Mouse (Mus musculus): ENCODE data around the gene Phf20.

DNA sequence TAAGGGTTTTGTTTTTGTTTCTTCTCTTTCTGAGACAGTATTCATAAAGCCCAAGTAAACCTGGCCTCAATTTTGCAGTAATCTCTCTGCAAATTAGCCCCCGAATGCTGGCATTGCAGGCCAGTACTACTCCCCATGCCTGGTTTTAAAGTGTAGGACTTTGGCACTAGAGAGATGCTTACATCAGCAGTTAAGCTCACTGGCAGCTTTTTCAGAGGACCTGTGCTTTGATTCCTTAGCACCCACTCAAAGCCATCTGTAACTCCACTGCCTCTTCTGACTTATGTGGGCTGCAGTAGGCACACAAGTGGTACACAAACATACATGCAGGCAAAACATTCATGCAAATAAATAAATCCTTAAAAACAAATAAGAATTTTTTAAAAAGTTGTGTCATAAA is 55.0 kb downstream of the Phf20 start:
- TF ChIP-seq CTCF (IDR thresholded peaks at IDR 0.05; ENCODE audit: low read depth) (no peak), EP300 (IDR thresholded peaks at IDR 0.05; ENCODE audit: low read depth) (no peak)

All from liver, embryonic 14.5 days (tissue).